In the genomic region with DNA sequence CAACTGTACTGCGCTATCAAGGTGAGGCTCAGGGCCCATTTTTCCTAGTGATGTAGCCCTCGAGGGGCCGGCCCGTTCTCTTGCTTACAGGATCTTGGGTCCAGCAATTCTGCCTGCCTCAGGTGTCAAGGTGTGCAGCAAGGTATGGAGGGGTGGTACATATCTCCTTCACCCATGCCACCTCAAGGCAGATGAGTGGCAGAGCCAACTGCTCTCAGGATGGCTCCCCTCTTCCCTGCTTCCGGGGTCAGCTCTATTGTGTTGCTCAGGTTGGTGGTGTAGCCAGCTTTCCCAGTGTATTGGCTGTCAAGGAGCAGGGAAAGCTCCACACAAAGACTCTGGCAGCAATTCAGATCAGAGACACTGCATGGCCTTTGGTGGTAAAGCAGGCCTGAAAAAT, we compare ENCODE assay signal across 25 mouse cellular contexts. TPM values are rescaled to one million over a fixed set of nuclear protein-coding genes. Genes with fewer than 3 reads are reported as not detected.
"Had no signal": no experiment of that assay in that cellular context is flagged by ENCODE, and none has a peak within 500 bp of the region (broad histone marks: within the 10 kb centered on the region; RNA-seq: fewer than 3 reads in every experiment).

No protein-coding gene starts in this region.

- H3K9me3 ChIP-seq: midbrain, embryonic 10.5 days; midbrain, embryonic 12.5 days; neural tube, embryonic 13.5 days; neural tube, embryonic 15.5 days had no signal

- DNase-seq: lung, adult 18-20 months; lung, embryonic 14.5 days; lung, postnatal 10 days; retina, postnatal 1 day; right cerebral cortex, adult 18-20 months; right cerebral cortex, postnatal 25 days; right cerebral cortex, postnatal 4 days; thymus, adult 18-20 months; thymus, postnatal 14 days; thymus, postnatal 36 days had no signal

- H3K4me2 ChIP-seq: lung, embryonic 14.5 days; midbrain, embryonic 12.5 days; neural tube, embryonic 13.5 days; neural tube, embryonic 15.5 days had no signal

- H3K36me3 ChIP-seq: midbrain, embryonic 10.5 days; midbrain, embryonic 12.5 days; neural tube, embryonic 13.5 days; neural tube, embryonic 15.5 days had no signal

- H3K27me3 ChIP-seq: midbrain, embryonic 12.5 days; neural tube, embryonic 13.5 days; neural tube, embryonic 15.5 days had no signal

- ATAC-seq: midbrain, embryonic 16.5 days had no signal

- H3K27ac ChIP-seq: liver, embryonic 14.5 days; midbrain, embryonic 10.5 days; midbrain, embryonic 12.5 days; neural tube, embryonic 13.5 days; neural tube, embryonic 15.5 days had no signal

- H3K4me1 ChIP-seq: midbrain, embryonic 10.5 days; midbrain, embryonic 12.5 days; neural tube, embryonic 13.5 days; neural tube, embryonic 15.5 days had no signal

- H3K4me3 ChIP-seq: midbrain, embryonic 10.5 days; midbrain, embryonic 12.5 days; myocyte; neural tube, embryonic 13.5 days; neural tube, embryonic 15.5 days had no signal

- H3K9ac ChIP-seq: liver, embryonic 14.5 days; lung, embryonic 14.5 days; midbrain, embryonic 12.5 days; neural tube, embryonic 13.5 days; neural tube, embryonic 15.5 days had no signal

RNA-seq across cellular contexts. Expression of a gene that starts 20.7 kb away (rescaled TPM):
- total RNA-seq: megakaryocyte, adult 5-6 weeks; megakaryocyte-erythroid progenitor cell, adult 5-6 weeks had no signal
- polyA plus RNA-seq: liver, embryonic 14.5 days; liver, embryonic 16.5 days; lung, embryonic 14.5 days; lung, embryonic 16.5 days; midbrain, embryonic 10.5 days; midbrain, embryonic 12.5 days; midbrain, embryonic 16.5 days; myocyte; neural tube, embryonic 13.5 days; neural tube, embryonic 15.5 days; small intestine, adult 2 months; stomach, embryonic 14.5 days; stomach, embryonic 16.5 days; thymus, postnatal 0 days had no signal

RNA-seq across cellular contexts. Expression of a gene that starts 29.2 kb away (rescaled TPM):
- total RNA-seq: megakaryocyte, adult 5-6 weeks; megakaryocyte-erythroid progenitor cell, adult 5-6 weeks had no signal
- polyA plus RNA-seq: liver, embryonic 14.5 days; liver, embryonic 16.5 days; lung, embryonic 14.5 days; lung, embryonic 16.5 days; midbrain, embryonic 10.5 days; midbrain, embryonic 12.5 days; midbrain, embryonic 16.5 days; myocyte; neural tube, embryonic 13.5 days; neural tube, embryonic 15.5 days; small intestine, adult 2 months; stomach, embryonic 14.5 days; stomach, embryonic 16.5 days; thymus, postnatal 0 days had no signal

RNA-seq across cellular contexts. Expression of a gene that starts 37.7 kb away (rescaled TPM):
- total RNA-seq: megakaryocyte, adult 5-6 weeks; megakaryocyte-erythroid progenitor cell, adult 5-6 weeks had no signal
- polyA plus RNA-seq: liver, embryonic 14.5 days; liver, embryonic 16.5 days; lung, embryonic 14.5 days; lung, embryonic 16.5 days; midbrain, embryonic 10.5 days; midbrain, embryonic 12.5 days; midbrain, embryonic 16.5 days; myocyte; neural tube, embryonic 13.5 days; neural tube, embryonic 15.5 days; small intestine, adult 2 months; stomach, embryonic 14.5 days; stomach, embryonic 16.5 days; thymus, postnatal 0 days had no signal

RNA-seq across cellular contexts. Expression of a gene that starts 46.2 kb away (rescaled TPM):
- total RNA-seq: megakaryocyte, adult 5-6 weeks; megakaryocyte-erythroid progenitor cell, adult 5-6 weeks had no signal
- polyA plus RNA-seq: liver, embryonic 14.5 days; liver, embryonic 16.5 days; lung, embryonic 14.5 days; lung, embryonic 16.5 days; midbrain, embryonic 10.5 days; midbrain, embryonic 12.5 days; midbrain, embryonic 16.5 days; myocyte; neural tube, embryonic 13.5 days; neural tube, embryonic 15.5 days; small intestine, adult 2 months; stomach, embryonic 14.5 days; stomach, embryonic 16.5 days; thymus, postnatal 0 days had no signal

RNA-seq across cellular contexts. Expression of a gene that starts 54.7 kb away (rescaled TPM):
- total RNA-seq: megakaryocyte, adult 5-6 weeks; megakaryocyte-erythroid progenitor cell, adult 5-6 weeks had no signal
- polyA plus RNA-seq: liver, embryonic 14.5 days; liver, embryonic 16.5 days; lung, embryonic 14.5 days; lung, embryonic 16.5 days; midbrain, embryonic 10.5 days; midbrain, embryonic 12.5 days; midbrain, embryonic 16.5 days; myocyte; neural tube, embryonic 13.5 days; neural tube, embryonic 15.5 days; small intestine, adult 2 months; stomach, embryonic 14.5 days; stomach, embryonic 16.5 days; thymus, postnatal 0 days had no signal
